Mouse (Mus musculus) liver, adult 2 months (tissue): ENCODE results near the gene Hhipl1.

Experiments
- CTCF ChIP-seq: fragments of 200-500 bp; IDR thresholded peaks from 2 replicates; pipeline ENCODE4 v1.5.1; 2011; ENCODE audit warnings: low read depth, low read length, control low read depth
- POLR2A ChIP-seq: fragments of 200-500 bp; IDR thresholded peaks from 2 replicates; pipeline ENCODE4 v1.6.1; 2011; ENCODE audit warnings: low read length, control low read depth; ENCODE audit not compliant: insufficient read depth; ENCODE audit errors: extremely low read depth

DNA sequence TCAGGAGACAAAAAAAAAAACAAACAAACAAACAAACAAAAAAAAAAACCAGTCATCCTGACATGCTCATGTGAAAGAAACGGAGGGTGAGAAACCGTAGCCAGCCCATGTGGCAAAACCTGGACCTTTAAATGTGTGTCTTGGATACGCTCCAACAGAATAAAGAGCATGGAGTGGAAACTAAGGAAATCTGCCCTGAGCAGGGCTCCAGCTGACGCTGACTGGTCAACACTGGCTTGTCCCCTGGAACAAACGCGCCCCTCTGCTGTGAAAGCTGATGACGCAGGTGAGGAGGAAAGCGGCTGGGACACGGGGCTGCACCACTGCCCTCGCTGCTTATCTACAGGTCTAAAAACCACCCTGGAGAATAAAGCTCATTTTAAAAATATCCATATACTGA, 49.3 kb upstream of the Hhipl1 start:
- TF ChIP-seq POLR2A (no peak), CTCF (peak; percentile 31; the same call in 1 of the 2 replicates)
